Mouse (Mus musculus): Measurements from ENCODE around the gene Trib2. TPM values are rescaled to one million over a fixed set of nuclear protein-coding genes. Genes with fewer than 3 reads are reported as not detected.

The Trib2 gene
- total RNA-seq, 1 experiment, result 5.1 TPM

DNA sequence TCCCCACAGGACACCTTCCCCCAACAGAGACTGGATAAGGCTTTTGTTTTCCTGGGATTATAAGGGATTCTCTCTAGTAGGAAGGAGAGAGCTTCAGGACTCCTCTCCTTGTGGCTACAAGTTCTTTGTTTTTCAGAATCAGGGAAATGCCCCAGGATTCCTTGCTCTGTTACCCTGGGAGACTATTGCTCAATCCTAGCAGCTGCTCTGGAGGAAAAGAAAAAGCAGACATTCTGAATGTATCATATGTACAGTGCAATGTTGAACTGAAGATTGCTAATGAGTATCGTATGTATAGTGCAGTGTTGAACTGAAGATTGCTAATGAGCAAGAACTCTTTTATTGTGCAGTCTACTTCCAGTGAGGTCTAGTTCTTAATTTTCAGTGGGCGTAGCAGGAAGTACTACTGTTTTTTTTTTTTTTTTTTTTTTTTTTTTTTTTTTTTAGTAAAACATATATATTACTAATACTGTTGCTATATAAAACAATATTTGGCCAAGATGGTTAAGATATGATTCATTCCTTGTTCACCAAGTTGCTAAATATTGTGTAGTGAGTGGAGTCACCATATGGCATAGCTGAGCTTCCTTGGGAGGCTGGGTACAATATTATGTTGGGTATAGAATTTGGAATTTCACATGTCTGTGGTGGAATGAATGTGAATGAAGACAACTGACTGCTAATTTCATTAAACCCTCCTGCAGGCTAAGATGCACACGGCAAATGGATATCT, 15.4 kb upstream of the Trib2 start:
- no peak overlapping the region for H3K4me3 ChIP-seq (ENCODE audit: insufficient read depth in 1 of 2, low read depth in 1 of 2, low read length in 2 of 2, poor library complexity in 1 of 2, severe bottlenecking in 1 of 2)
- TF ChIP-seq ZC3H11A (IDR thresholded peaks at IDR 0.05; ENCODE audit: borderline replicate concordance, low read depth, low read length) (no peak), MAFK (IDR thresholded peaks at IDR 0.05; ENCODE audit: insufficient read depth, low read depth, low read length) (no peak), HCFC1 (IDR thresholded peaks at IDR 0.05; ENCODE audit: borderline replicate concordance, insufficient read depth, low read length) (no peak), CHD2 (IDR thresholded peaks at IDR 0.05; ENCODE audit: low read depth, low read length) (no peak), ZNF384 (IDR thresholded peaks at IDR 0.05; ENCODE audit: low read depth, low read length) (no peak)
- H3K9me3 ChIP-seq (ENCODE audit: control insufficient read depth, insufficient read depth, low read depth, low read length), result no peaks in the 10 kb centered on the region
- H3K4me1 ChIP-seq (ENCODE audit: control insufficient read depth in 2 of 2, insufficient read depth in 2 of 2, low read length in 2 of 2, poor library complexity in 1 of 2), result peaks cover 0 to under 1% of the 10 kb centered on the region in 2 experiments; a peak in 1 of 4 replicates
- H3K27ac ChIP-seq (ENCODE audit: insufficient read depth, low read depth, low read length, poor library complexity, severe bottlenecking), result no peak overlapping the region
- H3K9ac ChIP-seq (ENCODE audit: insufficient read depth, low read depth, low read length, poor library complexity, severe bottlenecking), result no peak overlapping the region
- H3K36me3 ChIP-seq (ENCODE audit: control insufficient read depth, insufficient read depth, low read length, poor library complexity, severe bottlenecking), result no peaks in the 10 kb centered on the region
- in situ Hi-C loops (cut with MboI; ENCODE audit: low sequenced_read_pairs in 2 of 2, unreplicated experiment in 2 of 2), result no loop called here
- no peak for DNase-seq (ENCODE audit: low read depth, low spot score)

DNA sequence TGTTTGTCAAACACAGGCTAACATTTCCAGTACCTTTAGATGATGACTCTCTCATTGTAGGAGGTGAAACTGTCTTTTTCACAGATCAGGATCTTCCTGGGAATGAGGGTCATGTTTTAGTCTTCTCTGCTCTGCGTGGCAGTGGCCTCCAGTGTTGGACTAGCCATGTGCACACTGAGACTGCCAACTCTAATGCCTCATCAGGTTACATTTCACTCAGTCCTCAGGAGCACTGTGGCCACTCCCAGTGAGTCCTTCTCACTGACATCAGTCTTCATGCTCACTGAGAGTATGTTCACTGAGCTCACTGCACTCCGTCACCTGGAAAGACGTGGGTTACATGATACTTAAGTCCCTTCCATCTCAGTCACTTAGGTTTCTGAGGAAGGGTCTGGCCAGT, 14.0 kb upstream of the Trib2 start:
- no peak for TF ChIP-seq MAFK (IDR thresholded peaks at IDR 0.05; ENCODE audit: insufficient read depth, low read depth, low read length)
- TF ChIP-seq HCFC1 (IDR thresholded peaks at IDR 0.05; ENCODE audit: borderline replicate concordance, insufficient read depth, low read length), result no peak
- no peak for TF ChIP-seq ZNF384 (IDR thresholded peaks at IDR 0.05; ENCODE audit: low read depth, low read length)
- no peak for TF ChIP-seq ZC3H11A (IDR thresholded peaks at IDR 0.05; ENCODE audit: borderline replicate concordance, low read depth, low read length)
- no peak overlapping the region for H3K27ac ChIP-seq (ENCODE audit: insufficient read depth, low read depth, low read length, poor library complexity, severe bottlenecking)
- no peaks in the 10 kb centered on the region for H3K9me3 ChIP-seq (ENCODE audit: control insufficient read depth, insufficient read depth, low read depth, low read length)
- no peak for DNase-seq (ENCODE audit: low read depth, low spot score)
- no peaks in the 10 kb centered on the region for H3K36me3 ChIP-seq (ENCODE audit: control insufficient read depth, insufficient read depth, low read length, poor library complexity, severe bottlenecking)
- H3K9ac ChIP-seq (ENCODE audit: insufficient read depth, low read depth, low read length, poor library complexity, severe bottlenecking), result no peak overlapping the region
- H3K4me3 ChIP-seq (ENCODE audit: insufficient read depth in 1 of 2, low read depth in 1 of 2, low read length in 2 of 2, poor library complexity in 1 of 2, severe bottlenecking in 1 of 2), result no peak overlapping the region
- peaks cover 0 to 2% of the 10 kb centered on the region in 2 experiments; a peak in 1 of 4 replicates for H3K4me1 ChIP-seq (ENCODE audit: control insufficient read depth in 2 of 2, insufficient read depth in 2 of 2, low read length in 2 of 2, poor library complexity in 1 of 2)
- in situ Hi-C loops (cut with MboI; ENCODE audit: low sequenced_read_pairs in 2 of 2, unreplicated experiment in 2 of 2), result no loop called here

DNA sequence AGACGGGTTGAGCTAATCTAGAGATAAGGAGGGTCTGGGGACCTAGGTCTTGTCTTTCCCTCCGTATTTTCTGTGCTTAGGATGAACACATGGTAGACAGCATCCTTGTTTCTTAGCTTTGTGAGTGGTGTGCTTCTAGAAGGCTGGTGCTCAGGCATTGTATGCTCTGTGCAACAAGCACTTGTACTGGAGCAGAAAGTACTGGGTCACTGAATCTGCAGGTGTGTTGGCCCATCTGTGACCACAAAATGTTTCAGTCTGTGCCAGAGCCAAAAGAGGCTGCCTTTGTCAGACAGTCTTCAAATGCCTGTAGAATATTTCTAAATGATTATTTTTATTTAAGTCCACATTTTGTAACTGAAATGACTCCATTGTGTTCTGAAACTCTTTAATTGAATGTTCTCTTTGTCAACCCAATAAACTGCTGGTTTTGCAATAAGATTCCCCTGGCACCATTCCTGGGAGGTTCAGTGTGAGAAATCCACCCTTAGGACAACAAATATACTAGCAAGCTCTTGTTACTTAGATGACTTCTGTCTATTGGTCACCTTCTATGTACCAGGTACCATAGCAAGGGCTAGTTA, 12.2 kb upstream of the Trib2 start:
- H3K36me3 ChIP-seq (ENCODE audit: control insufficient read depth, insufficient read depth, low read length, poor library complexity, severe bottlenecking), result no peaks in the 10 kb centered on the region
- in situ Hi-C loops (cut with MboI; ENCODE audit: low sequenced_read_pairs in 2 of 2, unreplicated experiment in 2 of 2), result no loop called here
- H3K4me1 ChIP-seq (ENCODE audit: control insufficient read depth in 2 of 2, insufficient read depth in 2 of 2, low read length in 2 of 2, poor library complexity in 1 of 2), result peaks cover 0 to 2% of the 10 kb centered on the region in 2 experiments; a peak in 1 of 4 replicates
- TF ChIP-seq HCFC1 (IDR thresholded peaks at IDR 0.05; ENCODE audit: borderline replicate concordance, insufficient read depth, low read length) (no peak), ZNF384 (IDR thresholded peaks at IDR 0.05; ENCODE audit: low read depth, low read length) (no peak), ZC3H11A (IDR thresholded peaks at IDR 0.05; ENCODE audit: borderline replicate concordance, low read depth, low read length) (no peak), MAFK (IDR thresholded peaks at IDR 0.05; ENCODE audit: insufficient read depth, low read depth, low read length) (no peak), CHD2 (IDR thresholded peaks at IDR 0.05; ENCODE audit: low read depth, low read length) (no peak)
- H3K9me3 ChIP-seq (ENCODE audit: control insufficient read depth, insufficient read depth, low read depth, low read length), result no peaks in the 10 kb centered on the region
- H3K27ac ChIP-seq (ENCODE audit: insufficient read depth, low read depth, low read length, poor library complexity, severe bottlenecking), result no peak overlapping the region
- DNase-seq (ENCODE audit: low read depth, low spot score), result no peak
- no peak overlapping the region for H3K9ac ChIP-seq (ENCODE audit: insufficient read depth, low read depth, low read length, poor library complexity, severe bottlenecking)
- no peak overlapping the region for H3K4me3 ChIP-seq (ENCODE audit: insufficient read depth in 1 of 2, low read depth in 1 of 2, low read length in 2 of 2, poor library complexity in 1 of 2, severe bottlenecking in 1 of 2)

DNA sequence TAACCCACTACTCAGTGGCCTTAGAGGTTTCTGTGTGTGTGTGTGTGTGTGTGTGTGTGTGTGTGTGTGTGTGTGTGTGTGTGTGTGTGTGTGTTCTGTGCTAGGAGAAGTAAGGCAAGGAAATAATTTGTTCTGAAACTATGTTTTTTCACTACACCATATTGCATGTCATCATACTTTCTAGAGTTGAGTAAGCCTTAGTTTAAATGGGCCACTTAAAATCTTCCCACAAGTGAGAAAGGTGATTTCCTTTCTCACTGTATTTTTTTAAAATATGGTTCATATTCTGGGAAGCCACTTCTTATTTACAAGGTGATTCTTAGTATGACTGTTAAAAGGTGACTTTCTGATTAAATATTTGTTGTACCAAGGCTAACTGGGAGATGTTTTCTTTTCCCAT, 4.3 kb upstream of the Trib2 start:
- no peak for DNase-seq (ENCODE audit: low read depth, low spot score)
- in situ Hi-C loops (cut with MboI; ENCODE audit: low sequenced_read_pairs in 2 of 2, unreplicated experiment in 2 of 2), result no loop called here
- Histone ChIP-seq H3K9ac (ENCODE audit: insufficient read depth, low read depth, low read length, poor library complexity, severe bottlenecking) (no peak overlapping the region), H3K27ac (ENCODE audit: insufficient read depth, low read depth, low read length, poor library complexity, severe bottlenecking) (no peak overlapping the region), H3K4me1 (ENCODE audit: control insufficient read depth in 2 of 2, insufficient read depth in 2 of 2, low read length in 2 of 2, poor library complexity in 1 of 2) (no peaks in the 10 kb centered on the region), H3K9me3 (ENCODE audit: control insufficient read depth, insufficient read depth, low read depth, low read length) (no peaks in the 10 kb centered on the region), H3K4me3 (ENCODE audit: insufficient read depth in 1 of 2, low read depth in 1 of 2, low read length in 2 of 2, poor library complexity in 1 of 2, severe bottlenecking in 1 of 2) (no peak overlapping the region), H3K36me3 (ENCODE audit: control insufficient read depth, insufficient read depth, low read length, poor library complexity, severe bottlenecking) (no peaks in the 10 kb centered on the region)
- TF ChIP-seq CHD2 (IDR thresholded peaks at IDR 0.05; ENCODE audit: low read depth, low read length) (no peak), HCFC1 (IDR thresholded peaks at IDR 0.05; ENCODE audit: borderline replicate concordance, insufficient read depth, low read length) (no peak), ZNF384 (IDR thresholded peaks at IDR 0.05; ENCODE audit: low read depth, low read length) (no peak), ZC3H11A (IDR thresholded peaks at IDR 0.05; ENCODE audit: borderline replicate concordance, low read depth, low read length) (no peak), MAFK (IDR thresholded peaks at IDR 0.05; ENCODE audit: insufficient read depth, low read depth, low read length) (no peak)

Measured in ES-E14 (cell line).